Comparison of ENCODE assay signal across 12 mouse cellular contexts in the genomic region with DNA sequence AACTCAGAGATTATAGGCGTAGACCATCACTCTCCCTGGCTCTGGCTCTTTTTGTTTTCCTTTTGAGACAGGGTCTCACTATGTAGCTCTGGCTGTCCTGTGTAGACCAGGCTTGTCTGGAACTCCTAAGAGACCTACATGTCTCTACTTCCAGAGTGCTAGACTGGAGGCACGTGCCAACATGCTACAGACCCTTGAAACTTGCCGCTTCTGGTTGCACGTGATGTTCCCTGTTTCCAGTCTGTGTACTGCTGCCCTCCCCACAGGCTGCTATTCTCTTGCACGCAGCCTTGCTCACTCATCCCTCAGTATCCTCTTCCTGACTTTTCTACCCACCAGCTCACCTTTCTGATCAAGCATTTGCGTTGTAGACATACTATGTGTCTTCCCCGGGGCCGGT. TPM values are rescaled to one million over a fixed set of nuclear protein-coding genes. Genes with fewer than 3 reads are reported as not detected.
DNase-seq lines count a peak whose midpoint lies in the region; ATAC-seq lines count a peak whose summit lies in the region.
"Had no signal": no experiment of that assay in that cellular context is flagged by ENCODE, and none has a peak within 500 bp of the region (broad histone marks: within the 10 kb centered on the region; RNA-seq: fewer than 3 reads in every experiment).

No protein-coding gene starts in this region.

- 72% methylated on average over 8 of the region's 8 CpGs for WGBS in heart, embryonic 13.5 days
- 75% methylated on average over 8 of the region's 8 CpGs for WGBS in lung, embryonic 15.5 days
- WGBS in intestine, embryonic 14.5 days = 77% methylated on average over 8 of the region's 8 CpGs
- 76% methylated on average over 8 of the region's 8 CpGs for WGBS in stomach, embryonic 16.5 days

- H3K27ac ChIP-seq in heart, embryonic 13.5 days (replicated peaks) = peak overlapping the region; percentile 84
- H3K27ac ChIP-seq in lung, embryonic 15.5 days = peak overlapping the region; percentile 92
- H3K27ac ChIP-seq in intestine, embryonic 14.5 days (ENCODE audit: low read depth) = peak overlapping the region; percentile 93
- peak overlapping the region; percentile 90 for H3K27ac ChIP-seq in stomach, embryonic 16.5 days (ENCODE audit: low read length)
- H3K27ac ChIP-seq: liver, embryonic 15.5 days had no signal

- peak overlapping the region; percentile 74; the same call in 1 of the 2 replicates for H3K4me2 ChIP-seq in heart, embryonic 13.5 days
- H3K4me2 ChIP-seq in lung, embryonic 15.5 days = peak overlapping the region; percentile 58; the same call in 1 of the 2 replicates
- H3K4me2 ChIP-seq in intestine, embryonic 14.5 days (ENCODE audit: low read length) = no peak overlapping the region; the same call in 1 of the 2 replicates
- H3K4me2 ChIP-seq in stomach, embryonic 16.5 days (ENCODE audit: low read depth, low read length) = peak overlapping the region; percentile 65; the same call in 1 of the 2 replicates

- H3K9me3 ChIP-seq in heart, embryonic 13.5 days = no peaks in the 10 kb centered on the region
- H3K9me3 ChIP-seq in lung, embryonic 15.5 days = no peaks in the 10 kb centered on the region
- no peaks in the 10 kb centered on the region for H3K9me3 ChIP-seq in intestine, embryonic 14.5 days (ENCODE audit: control insufficient read depth, low read length)
- no peaks in the 10 kb centered on the region for H3K9me3 ChIP-seq in stomach, embryonic 16.5 days (replicated peaks; ENCODE audit: control insufficient read depth, low read length)
- H3K9me3 ChIP-seq: liver, embryonic 15.5 days had no signal

- no peak overlapping the region for H3K4me3 ChIP-seq in heart, embryonic 13.5 days
- no peak overlapping the region for H3K4me3 ChIP-seq in lung, embryonic 15.5 days
- no peak overlapping the region for H3K4me3 ChIP-seq in intestine, embryonic 14.5 days (ENCODE audit: low read depth, low read length)
- H3K4me3 ChIP-seq in stomach, embryonic 16.5 days (replicated peaks; ENCODE audit: low read length) = no peak overlapping the region

- no peak for DNase-seq in heart, adult 8-10 months (ENCODE audit: low spot score)
- no peak for DNase-seq in lung, postnatal 25 days (ENCODE audit: low spot score)
- DNase-seq in intestine, embryonic 14.5 days (ENCODE audit: low spot score) = no peak
- DNase-seq in retina, embryonic 14.5 days (ENCODE audit: low spot score) = no peak
- DNase-seq: adrenal gland, postnatal 36 days; cerebellum, adult 8-10 months; kidney, adult 8-10 months had no signal

- ATAC-seq in heart, embryonic 13.5 days (ENCODE audit: extremely low read depth, insufficient number of reproducible peaks, low FRiP score, low TSS enrichment) = no peak
- ATAC-seq in lung, embryonic 15.5 days (ENCODE audit: borderline replicate concordance, extremely low read depth, low FRiP score, low TSS enrichment) = no peak
- ATAC-seq in intestine, embryonic 14.5 days (replicated peaks; ENCODE audit: low FRiP score, low TSS enrichment, low read depth) = no peak
- ATAC-seq in stomach, embryonic 16.5 days (ENCODE audit: insufficient read depth, low FRiP score) = no peak
- ATAC-seq in erythroid progenitor cell, adult 5-6 weeks (replicated peaks; ENCODE audit: low FRiP score, poor library complexity, severe bottlenecking) = no peak

- H3K36me3 ChIP-seq in heart, embryonic 13.5 days = no peaks in the 10 kb centered on the region
- no peaks in the 10 kb centered on the region for H3K36me3 ChIP-seq in lung, embryonic 15.5 days
- H3K36me3 ChIP-seq in intestine, embryonic 14.5 days (ENCODE audit: control insufficient read depth, insufficient read depth, low read length) = no peaks in the 10 kb centered on the region
- H3K36me3 ChIP-seq in stomach, embryonic 16.5 days (ENCODE audit: control insufficient read depth, insufficient read depth, low read length) = no peaks in the 10 kb centered on the region
- H3K36me3 ChIP-seq: liver, embryonic 15.5 days had no signal

- H3K27me3 ChIP-seq in heart, embryonic 13.5 days (replicated peaks) = no peaks in the 10 kb centered on the region
- H3K27me3 ChIP-seq in lung, embryonic 15.5 days = no peaks in the 10 kb centered on the region
- H3K27me3 ChIP-seq in intestine, embryonic 14.5 days (replicated peaks; ENCODE audit: control insufficient read depth, insufficient read depth, low read length) = no peaks in the 10 kb centered on the region
- H3K27me3 ChIP-seq in stomach, embryonic 16.5 days (ENCODE audit: control insufficient read depth, insufficient read depth, low read length) = no peaks in the 10 kb centered on the region

- peaks cover 41% of the 10 kb centered on the region for H3K4me1 ChIP-seq in heart, embryonic 13.5 days
- H3K4me1 ChIP-seq in lung, embryonic 15.5 days = peaks cover 59% of the 10 kb centered on the region
- peaks cover 44% of the 10 kb centered on the region for H3K4me1 ChIP-seq in intestine, embryonic 14.5 days (replicated peaks; ENCODE audit: control insufficient read depth, insufficient read depth, low read length)
- peaks cover 46% of the 10 kb centered on the region for H3K4me1 ChIP-seq in stomach, embryonic 16.5 days (ENCODE audit: control insufficient read depth, insufficient read depth, low read length)

- peak overlapping the region; percentile 81 for H3K9ac ChIP-seq in heart, embryonic 13.5 days
- peak overlapping the region; percentile 2; the same call in 1 of the 2 replicates for H3K9ac ChIP-seq in lung, embryonic 15.5 days
- H3K9ac ChIP-seq in intestine, embryonic 14.5 days (ENCODE audit: low read length) = no peak overlapping the region
- H3K9ac ChIP-seq in stomach, embryonic 16.5 days (ENCODE audit: low read length) = no peak overlapping the region; the same call in 1 of the 2 replicates
- H3K9ac ChIP-seq: liver, embryonic 15.5 days had no signal

RNA-seq across cellular contexts. Expression of gene Txn2, which starts 22.7 kb away (rescaled TPM):
- polyA plus RNA-seq in heart, embryonic 13.5 days (2015; fragmentation: Nextera tagmentation; extraction: Ambion mirVana) = 248 and 278 TPM in 2 replicates
- 100 to 1,000 TPM; 303 to 339 (median 309) TPM for total RNA-seq in heart, adult 8-10 months (2022)
- polyA plus RNA-seq in lung, embryonic 15.5 days (2015; fragmentation: Nextera tagmentation; extraction: Ambion mirVana) = 207 and 211 TPM in 2 replicates
- polyA plus RNA-seq in intestine, embryonic 14.5 days (2014; fragmentation: Nextera tagmentation; extraction: Ambion mirVana) = 324 and 325 TPM in 2 replicates
- polyA plus RNA-seq in stomach, embryonic 16.5 days (2015; fragmentation: Nextera tagmentation; extraction: Ambion mirVana) = 232 and 253 TPM in 2 replicates
- total RNA-seq in erythroid progenitor cell, adult 5-6 weeks (2015; ENCODE audit: low replicate concordance) = 151 and 152 TPM in 2 replicates
- 30.3 and 35.2 TPM in 2 replicates for total RNA-seq in erythroid progenitor cell, adult 5-6 weeks (2017; ENCODE audit: low replicate concordance)

RNA-seq across cellular contexts. Expression of gene Foxred2, which starts 50.4 kb away (rescaled TPM):
- polyA plus RNA-seq in heart, embryonic 13.5 days (2015; fragmentation: Nextera tagmentation; extraction: Ambion mirVana) = 1.0 and 1.1 TPM in 2 replicates
- total RNA-seq in heart, adult 8-10 months (2022) = under 1 TPM; 0.27 to 0.53 (median 0.39) TPM
- polyA plus RNA-seq in lung, embryonic 15.5 days (2015; fragmentation: Nextera tagmentation; extraction: Ambion mirVana) = 3.8 TPM in 2 replicates
- 4.6 and 4.7 TPM in 2 replicates for polyA plus RNA-seq in intestine, embryonic 14.5 days (2014; fragmentation: Nextera tagmentation; extraction: Ambion mirVana)
- polyA plus RNA-seq in stomach, embryonic 16.5 days (2015; fragmentation: Nextera tagmentation; extraction: Ambion mirVana) = 2.9 and 3.3 TPM in 2 replicates
- 3.4 and 4.3 TPM in 2 replicates for total RNA-seq in erythroid progenitor cell, adult 5-6 weeks (2015; ENCODE audit: low replicate concordance)
- 1.2 and 1.4 TPM in 2 replicates for total RNA-seq in erythroid progenitor cell, adult 5-6 weeks (2017; ENCODE audit: low replicate concordance)

Comparison
In these comparisons a context has a peak if more than half of its experiments do, and no peak if none do; other contexts are left out.
1. H3K9ac ChIP-seq: peak in heart, embryonic 13.5 days (single experiment) and lung, embryonic 15.5 days (single experiment); none in intestine, embryonic 14.5 days (single experiment) and stomach, embryonic 16.5 days (single experiment).
2. Peak in every context shown above with its lines, with median percentiles within 50 percentile points of each other: H3K27ac ChIP-seq.